Mouse (Mus musculus) G1E (cell line): ENCODE results near the gene 1700042G07Rik. TPM values are rescaled to one million over a fixed set of nuclear protein-coding genes. Genes with fewer than 3 reads are reported as not detected.

Experiments
- ATAC-seq: 2 replicates; pipeline ENCODE4 v1.8.0; 2016; ENCODE audit warnings: mild to moderate bottlenecking; ENCODE audit not compliant: insufficient number of reproducible peaks, poor library complexity, low FRiP score, severe bottlenecking; ENCODE audit errors: extremely low read depth
- DNase-seq: peaks from one replicate; pipeline ENCODE4 v3.0.0; 2012; ENCODE audit warnings: low spot score
- H3K27me3 ChIP-seq: 2 replicates; pipeline ENCODE4 v1.6.1; 2012; ENCODE audit warnings: mild to moderate bottlenecking, low read length, inconsistent platforms; ENCODE audit not compliant: insufficient read depth
- H3K36me3 ChIP-seq: replicated peaks from 2 replicates; pipeline ENCODE3; 2012; ENCODE audit warnings: mild to moderate bottlenecking, inconsistent platforms
- H3K4me1 ChIP-seq: 2 replicates; pipeline ENCODE4 v1.6.1; 2012; ENCODE audit warnings: low read depth, low read length, inconsistent platforms, mixed read lengths; ENCODE audit not compliant: insufficient read depth
- H3K4me3 ChIP-seq: 2 replicates; pipeline ENCODE4 v1.5.1; 2012; ENCODE audit warnings: low read depth, mild to moderate bottlenecking, inconsistent platforms, low read length, moderate library complexity, mixed read lengths
- H3K9me3 ChIP-seq: replicated peaks from 2 replicates; pipeline ENCODE4 v1.6.1; 2012; ENCODE audit warnings: inconsistent platforms
- CTCF ChIP-seq: IDR thresholded peaks from 2 replicates; pipeline ENCODE4 v1.5.1; 2012; ENCODE audit warnings: low read depth, low read length, inconsistent platforms, mixed read lengths
- GATA1 ChIP-seq: IDR thresholded peaks from 2 replicates; pipeline ENCODE4 v1.6.1; 2012; ENCODE audit warnings: borderline replicate concordance, low read length, inconsistent platforms, mixed read lengths
- GATA2 ChIP-seq: IDR thresholded peaks from 2 replicates; pipeline ENCODE4 v1.6.1; 2012; ENCODE audit warnings: low read depth, low read length, inconsistent platforms, borderline replicate concordance
- POLR2AphosphoS5 ChIP-seq: IDR thresholded peaks from 2 replicates; pipeline ENCODE4 v1.6.1; 2012; ENCODE audit warnings: low read depth, low read length, inconsistent platforms; ENCODE audit not compliant: insufficient replicate concordance
- TAL1 ChIP-seq: conservative IDR thresholded peaks from 2 replicates; pipeline ENCODE4 v1.6.1; 2012; ENCODE audit warnings: low read depth, low read length, inconsistent platforms, mixed read lengths
- polyA plus RNA-seq: library from polyadenylated mRNA; stranded (reverse); fragments of >175 nt; gene quantifications from 2 replicates; pipeline ENCODE4 v1.2.3, GENCODE M21; 2012
- total RNA-seq, 2 experiments: library from RNA; stranded (forward) in 1 of 2; stranded (reverse) in 1 of 2; fragments of 200-1000 nt in 1 of 2; fragments of >200 nt in 1 of 2; fragmentation: Nextera tagmentation in 1 of 2; gene quantifications; 2 replicates each; pipeline ENCODE4 v1.2.3; 2014 to 2017

The 1700042G07Rik gene
- total and polyA plus RNA-seq, 3 experiments, result not detected

- no peaks in the 10 kb centered on the region for H3K36me3 ChIP-seq
- TF ChIP-seq CTCF (no peak), POLR2AphosphoS5 (peak; percentile 70; the same call in 1 of the 2 replicates), TAL1 (no peak)
- no peaks in the 10 kb centered on the region for H3K27me3 ChIP-seq
- no peaks in the 10 kb centered on the region for H3K9me3 ChIP-seq
- peak within 1 kb of the TSS; percentile 76 for H3K4me3 ChIP-seq
- ATAC-seq (peak; percentile 97), DNase-seq (peak; percentile 99)
- peaks cover 24% of the 10 kb centered on the region for H3K4me1 ChIP-seq
Observed at GRCm38 (mm10) chr4:116221140-116221851, 48.1 kb downstream of the 1700042G07Rik start, which contains the start of gene Pik3r3. TSS of gene Pik3r3 (plus strand) at chr4:116221618.

GRCm38 (mm10) chr4:116221996-116222842 is 49.0 kb downstream of the 1700042G07Rik start:
- no peaks in the 10 kb centered on the region for H3K9me3 ChIP-seq
- no peaks in the 10 kb centered on the region for H3K27me3 ChIP-seq
- DNase-seq, result no peak
- peak overlapping the region; percentile 76 for H3K4me3 ChIP-seq
- ATAC-seq, result no peak
- no peak for TF ChIP-seq TAL1
- no peak for TF ChIP-seq CTCF
- no peak for TF ChIP-seq GATA1
- TF ChIP-seq GATA2, result no peak
- no peak for TF ChIP-seq POLR2AphosphoS5
- H3K4me1 ChIP-seq, result peaks cover 20% of the 10 kb centered on the region
- no peaks in the 10 kb centered on the region for H3K36me3 ChIP-seq

GRCm38 (mm10) chr4:116222843-116223119 is 49.6 kb downstream of the 1700042G07Rik start:
- Histone ChIP-seq H3K27me3 (no peaks in the 10 kb centered on the region), H3K4me3 (no peak overlapping the region; the same call in 1 of the 2 replicates), H3K36me3 (no peaks in the 10 kb centered on the region), H3K4me1 (peaks cover 20% of the 10 kb centered on the region), H3K9me3 (no peaks in the 10 kb centered on the region)
- DNase-seq (no peak), ATAC-seq (no peak)
- TF ChIP-seq GATA1 (no peak), GATA2 (no peak), POLR2AphosphoS5 (no peak), TAL1 (no peak), CTCF (no peak)

Other genes starting within 250 kb of the 1700042G07Rik start
- not detected in 2 replicates for gene Dmbx1, start 233.4 kb upstream of the 1700042G07Rik start, total RNA-seq (2014; fragmentation: Nextera tagmentation)
- gene Dmbx1, start 233.4 kb upstream of the 1700042G07Rik start, total RNA-seq (2017), result 0.06 and 0.11 TPM in 2 replicates
- gene Dmbx1, start 233.4 kb upstream of the 1700042G07Rik start, polyA plus RNA-seq, result 0.01 TPM in 1 of 2 replicates, not detected in the other
- 0.73 and 1.7 TPM in 2 replicates for gene Faah, start 155.4 kb upstream of the 1700042G07Rik start, total RNA-seq (2014; fragmentation: Nextera tagmentation)
- gene Faah, start 155.4 kb upstream of the 1700042G07Rik start, total RNA-seq (2017), result 1.0 and 1.4 TPM in 2 replicates
- 0.46 and 0.78 TPM in 2 replicates for gene Faah, start 155.4 kb upstream of the 1700042G07Rik start, polyA plus RNA-seq
- 11.7 and 25.6 TPM in 2 replicates for gene Nsun4, start 119.5 kb upstream of the 1700042G07Rik start, total RNA-seq (2014; fragmentation: Nextera tagmentation)
- gene Nsun4, start 119.5 kb upstream of the 1700042G07Rik start, total RNA-seq (2017), result 13.6 and 14.6 TPM in 2 replicates
- 0.31 and 0.32 TPM in 2 replicates for gene Nsun4, start 119.5 kb upstream of the 1700042G07Rik start, polyA plus RNA-seq
- gene Uqcrh, start 98.3 kb upstream of the 1700042G07Rik start, total RNA-seq (2014; fragmentation: Nextera tagmentation), result 103 and 132 TPM in 2 replicates
- gene Uqcrh, start 98.3 kb upstream of the 1700042G07Rik start, total RNA-seq (2017), result 455 and 620 TPM in 2 replicates
- 31.1 and 31.2 TPM in 2 replicates for gene Uqcrh, start 98.3 kb upstream of the 1700042G07Rik start, polyA plus RNA-seq
- gene Lrrc41, start 98.1 kb upstream of the 1700042G07Rik start, total RNA-seq (2014; fragmentation: Nextera tagmentation), result 89.0 and 109 TPM in 2 replicates
- gene Lrrc41, start 98.1 kb upstream of the 1700042G07Rik start, total RNA-seq (2017), result 44.9 and 49.4 TPM in 2 replicates
- gene Lrrc41, start 98.1 kb upstream of the 1700042G07Rik start, polyA plus RNA-seq, result 36.3 and 55.8 TPM in 2 replicates
- gene Rad54l, start 49.7 kb upstream of the 1700042G07Rik start, total RNA-seq (2014; fragmentation: Nextera tagmentation), result 46.1 and 56.1 TPM in 2 replicates
- gene Rad54l, start 49.7 kb upstream of the 1700042G07Rik start, total RNA-seq (2017), result 43.2 and 47.0 TPM in 2 replicates
- gene Rad54l, start 49.7 kb upstream of the 1700042G07Rik start, polyA plus RNA-seq, result 2.4 and 3.4 TPM in 2 replicates
- 35.2 and 40.5 TPM in 2 replicates for gene Pomgnt1, start 49.5 kb upstream of the 1700042G07Rik start, total RNA-seq (2014; fragmentation: Nextera tagmentation)
- gene Pomgnt1, start 49.5 kb upstream of the 1700042G07Rik start, total RNA-seq (2017), result 37.2 and 47.0 TPM in 2 replicates
- 5.5 and 6.2 TPM in 2 replicates for gene Pomgnt1, start 49.5 kb upstream of the 1700042G07Rik start, polyA plus RNA-seq
- gene Lurap1, start 22.0 kb upstream of the 1700042G07Rik start, total RNA-seq (2014; fragmentation: Nextera tagmentation), result 0.10 and 0.15 TPM in 2 replicates
- 0.33 and 0.41 TPM in 2 replicates for gene Lurap1, start 22.0 kb upstream of the 1700042G07Rik start, total RNA-seq (2017)
- 0.01 TPM in 1 of 2 replicates, not detected in the other for gene Lurap1, start 22.0 kb upstream of the 1700042G07Rik start, polyA plus RNA-seq
- not detected in 2 replicates for gene Tspan1, start 5.8 kb upstream of the 1700042G07Rik start, total RNA-seq (2014; fragmentation: Nextera tagmentation)
- gene Tspan1, start 5.8 kb upstream of the 1700042G07Rik start, total RNA-seq (2017), result 0.05 and 0.06 TPM in 2 replicates
- not detected in 2 replicates for gene Tspan1, start 5.8 kb upstream of the 1700042G07Rik start, polyA plus RNA-seq
- gene Gm49337, start within 50 bp of the 1700042G07Rik start, total RNA-seq (2014; fragmentation: Nextera tagmentation), result 0.97 TPM in 1 of 2 replicates, not detected in the other
- gene Gm49337, start within 50 bp of the 1700042G07Rik start, total RNA-seq (2017), result not detected in 2 replicates
- not detected in 2 replicates for gene Gm49337, start within 50 bp of the 1700042G07Rik start, polyA plus RNA-seq
- gene Pik3r3, start 48.2 kb downstream of the 1700042G07Rik start, total RNA-seq (2014; fragmentation: Nextera tagmentation), result 11.1 and 21.1 TPM in 2 replicates
- 24.7 and 25.4 TPM in 2 replicates for gene Pik3r3, start 48.2 kb downstream of the 1700042G07Rik start, total RNA-seq (2017)
- 7.2 and 8.7 TPM in 2 replicates for gene Pik3r3, start 48.2 kb downstream of the 1700042G07Rik start, polyA plus RNA-seq